Mouse (Mus musculus): ENCODE data around the gene Pgk1. TPM values are rescaled to one million over a fixed set of nuclear protein-coding genes. Genes with fewer than 3 reads are reported as not detected.

Pgk1 gene
- polyA plus RNA-seq (2012; rRNA removed), result 252 and 255 TPM in 2 replicates

- TF ChIP-seq CTCF (IDR thresholded peaks at IDR 0.05; ENCODE audit: borderline replicate concordance, extremely low read depth, insufficient read depth, insufficient read length) (0 out of 2 replicates have a peak, but pooled peaks have one; percentile 12), POLR2A (IDR thresholded peaks at IDR 0.05; ENCODE audit: borderline replicate concordance, extremely low read depth, insufficient read depth, insufficient read length, poor library complexity, severe bottlenecking) (peak; percentile 28; the same call in 1 of the 2 replicates)
- peak; percentile 99 for DNase-seq (ENCODE audit: low read depth)
Measured at GRCm38 (mm10) chrX:106186713-106187649, at the start of gene Pgk1. Gene Pgk1, plus strand, starts transcription at chrX:106187100.

- no peak for TF ChIP-seq CTCF (IDR thresholded peaks at IDR 0.05; ENCODE audit: borderline replicate concordance, extremely low read depth, insufficient read depth, insufficient read length)
- TF ChIP-seq POLR2A (IDR thresholded peaks at IDR 0.05; ENCODE audit: borderline replicate concordance, extremely low read depth, insufficient read depth, insufficient read length, poor library complexity, severe bottlenecking), result no peak
- peak; percentile 7 for DNase-seq (ENCODE audit: low read depth)
Measured at GRCm38 (mm10) chrX:106139309-106140070, 47.4 kb upstream of the Pgk1 start.

- TF ChIP-seq POLR2A (IDR thresholded peaks at IDR 0.05; ENCODE audit: borderline replicate concordance, extremely low read depth, insufficient read depth, insufficient read length, poor library complexity, severe bottlenecking), result no peak
- no peak for TF ChIP-seq CTCF (IDR thresholded peaks at IDR 0.05; ENCODE audit: borderline replicate concordance, extremely low read depth, insufficient read depth, insufficient read length)
- DNase-seq (ENCODE audit: low read depth), result no peak
Measured at GRCm38 (mm10) chrX:106142936-106143335, 44.0 kb upstream of the Pgk1 start, which contains the start of gene Tlr13. Gene Tlr13, plus strand, starts transcription at chrX:106143204.

GRCm38 (mm10) chrX:106148185-106148584 is 38.7 kb upstream of the Pgk1 start:
- no peak for TF ChIP-seq CTCF (IDR thresholded peaks at IDR 0.05; ENCODE audit: borderline replicate concordance, extremely low read depth, insufficient read depth, insufficient read length)
- TF ChIP-seq POLR2A (IDR thresholded peaks at IDR 0.05; ENCODE audit: borderline replicate concordance, extremely low read depth, insufficient read depth, insufficient read length, poor library complexity, severe bottlenecking), result no peak
- no peak for DNase-seq (ENCODE audit: low read depth)

- no peak for TF ChIP-seq CTCF (IDR thresholded peaks at IDR 0.05; ENCODE audit: borderline replicate concordance, extremely low read depth, insufficient read depth, insufficient read length)
Measured at GRCm38 (mm10) chrX:106149460-106149859, 37.4 kb upstream of the Pgk1 start.

GRCm38 (mm10) chrX:106154180-106154586 is 32.7 kb upstream of the Pgk1 start:
- DNase-seq (ENCODE audit: low read depth), result no peak
- no peak for TF ChIP-seq POLR2A (IDR thresholded peaks at IDR 0.05; ENCODE audit: borderline replicate concordance, extremely low read depth, insufficient read depth, insufficient read length, poor library complexity, severe bottlenecking)
- TF ChIP-seq CTCF (IDR thresholded peaks at IDR 0.05; ENCODE audit: borderline replicate concordance, extremely low read depth, insufficient read depth, insufficient read length), result no peak

More at GRCm38 (mm10) chrX:106149460-106149859, 37.4 kb upstream of the Pgk1 start:
- no peak for DNase-seq (ENCODE audit: low read depth)

- TF ChIP-seq CTCF (IDR thresholded peaks at IDR 0.05; ENCODE audit: borderline replicate concordance, extremely low read depth, insufficient read depth, insufficient read length) (no peak), POLR2A (IDR thresholded peaks at IDR 0.05; ENCODE audit: borderline replicate concordance, extremely low read depth, insufficient read depth, insufficient read length, poor library complexity, severe bottlenecking) (no peak)
- DNase-seq (ENCODE audit: low read depth), result no peak
Measured at GRCm38 (mm10) chrX:106155892-106156291, 31.0 kb upstream of the Pgk1 start.

- no peak for TF ChIP-seq CTCF (IDR thresholded peaks at IDR 0.05; ENCODE audit: borderline replicate concordance, extremely low read depth, insufficient read depth, insufficient read length)
- no peak for TF ChIP-seq POLR2A (IDR thresholded peaks at IDR 0.05; ENCODE audit: borderline replicate concordance, extremely low read depth, insufficient read depth, insufficient read length, poor library complexity, severe bottlenecking)
Measured at GRCm38 (mm10) chrX:106163995-106164394, 22.9 kb upstream of the Pgk1 start.

GRCm38 (mm10) chrX:106164555-106164954 is 22.3 kb upstream of the Pgk1 start:
- TF ChIP-seq CTCF (IDR thresholded peaks at IDR 0.05; ENCODE audit: borderline replicate concordance, extremely low read depth, insufficient read depth, insufficient read length) (no peak), POLR2A (IDR thresholded peaks at IDR 0.05; ENCODE audit: borderline replicate concordance, extremely low read depth, insufficient read depth, insufficient read length, poor library complexity, severe bottlenecking) (no peak)
- DNase-seq (ENCODE audit: low read depth), result no peak

More at GRCm38 (mm10) chrX:106163995-106164394, 22.9 kb upstream of the Pgk1 start:
- no peak for DNase-seq (ENCODE audit: low read depth)

GRCm38 (mm10) chrX:106165089-106165488 is 21.8 kb upstream of the Pgk1 start:
- no peak for TF ChIP-seq POLR2A (IDR thresholded peaks at IDR 0.05; ENCODE audit: borderline replicate concordance, extremely low read depth, insufficient read depth, insufficient read length, poor library complexity, severe bottlenecking)
- TF ChIP-seq CTCF (IDR thresholded peaks at IDR 0.05; ENCODE audit: borderline replicate concordance, extremely low read depth, insufficient read depth, insufficient read length), result 0 out of 2 replicates have a peak, but pooled peaks have one; percentile 3
- no peak for DNase-seq (ENCODE audit: low read depth)

Data from brain, embryonic 14.5 days (tissue).